ENCODE assay signal across 8 mouse cellular contexts in genomic region chr5:53590875-53591682, GRCm38 (mm10).
DNase-seq lines count a peak whose midpoint lies in the region; ATAC-seq and TF ChIP-seq lines count a peak whose summit lies in the region.

No protein-coding gene starts in this region.

- H3K9ac ChIP-seq in forebrain, embryonic 13.5 days, result peak overlapping the region; percentile 99
- H3K9ac ChIP-seq in intestine, embryonic 15.5 days, result peak overlapping the region; percentile 94
- peak overlapping the region; percentile 64 for H3K9ac ChIP-seq in liver, embryonic 14.5 days (replicated peaks)
- H3K9ac ChIP-seq in neural tube, embryonic 12.5 days, result peak overlapping the region; percentile 97

- TF ChIP-seq EP300 in liver, embryonic 14.5 days (IDR thresholded peaks at IDR 0.05; ENCODE audit: low read depth), result no peak

- H3K4me2 ChIP-seq in forebrain, embryonic 13.5 days, result peak overlapping the region; percentile 82
- peak overlapping the region; percentile 95 for H3K4me2 ChIP-seq in intestine, embryonic 15.5 days (replicated peaks)
- peak overlapping the region; percentile 85 for H3K4me2 ChIP-seq in liver, embryonic 14.5 days (ENCODE audit: low read depth)
- peak overlapping the region; percentile 75 for H3K4me2 ChIP-seq in neural tube, embryonic 12.5 days (replicated peaks)

- under 1% methylated on average over 42 of the region's 67 CpGs for WGBS in forebrain, embryonic 13.5 days
- WGBS in intestine, embryonic 15.5 days, result under 1% methylated on average over 53 of the region's 67 CpGs
- under 1% methylated on average over 34 of the region's 67 CpGs for WGBS in liver, embryonic 14.5 days (ENCODE audit: insufficient replicate concordance)
- under 1% methylated on average over 64 of the region's 67 CpGs for WGBS in neural tube, embryonic 12.5 days

- no peak for TF ChIP-seq CTCF in liver, embryonic 14.5 days (IDR thresholded peaks at IDR 0.05; ENCODE audit: low read depth)

- H3K4me1 ChIP-seq in brown adipose tissue, adult 24 weeks (ENCODE audit: control insufficient read depth, insufficient read depth, insufficient read length, low read length), result 0 out of 2 replicates have a peak, but pooled peaks cover 6% of the 10 kb centered on the region
- peaks cover 33% of the 10 kb centered on the region for H3K4me1 ChIP-seq in forebrain, embryonic 13.5 days
- peaks cover 7% of the 10 kb centered on the region; the same call in 1 of the 2 replicates for H3K4me1 ChIP-seq in intestine, embryonic 15.5 days (replicated peaks)
- peaks cover 4 to 8% of the 10 kb centered on the region in 2 experiments for H3K4me1 ChIP-seq in liver, embryonic 14.5 days (replicated peaks; ENCODE audit: control insufficient read depth in 2 of 2, insufficient read depth in 2 of 2, low read length in 1 of 2)
- peaks cover 28% of the 10 kb centered on the region for H3K4me1 ChIP-seq in neural tube, embryonic 12.5 days

- H3K27ac ChIP-seq in brown adipose tissue, adult 24 weeks (replicated peaks; ENCODE audit: low read depth, low read length), result peak overlapping the region; percentile 14
- H3K27ac ChIP-seq in forebrain, embryonic 13.5 days, result peak overlapping the region; percentile 98
- H3K27ac ChIP-seq in intestine, embryonic 15.5 days, result peak overlapping the region; percentile 99
- no peak overlapping the region for H3K27ac ChIP-seq in liver, embryonic 14.5 days
- peak overlapping the region; percentile 96 for H3K27ac ChIP-seq in neural tube, embryonic 12.5 days

- ATAC-seq in forebrain, embryonic 13.5 days, result no peak
- peak; percentile 3; the same call in 1 of the 2 replicates for ATAC-seq in intestine, embryonic 15.5 days
- peak; percentile 10; the same call in 1 of the 2 replicates for ATAC-seq in liver, embryonic 14.5 days (ENCODE audit: insufficient read depth)
- ATAC-seq in neural tube, embryonic 12.5 days (ENCODE audit: low FRiP score, low read depth), result peak; percentile 17

- H3K36me3 ChIP-seq in forebrain, embryonic 13.5 days (ENCODE audit: poor library complexity, severe bottlenecking), result no peaks in the 10 kb centered on the region
- no peaks in the 10 kb centered on the region for H3K36me3 ChIP-seq in intestine, embryonic 15.5 days
- no peaks in the 10 kb centered on the region for H3K36me3 ChIP-seq in liver, embryonic 14.5 days (replicated peaks; ENCODE audit: control insufficient read depth, insufficient read depth, low read depth)
- no peaks in the 10 kb centered on the region for H3K36me3 ChIP-seq in neural tube, embryonic 12.5 days

- peak; percentile 9 to 21 for DNase-seq in layer of hippocampus, adult 8-10 months (ENCODE audit: low spot score in 2 of 2)
- DNase-seq in layer of hippocampus, adult 9-11 months, result no peak
- no peak for DNase-seq in liver, embryonic 14.5 days (ENCODE audit: low read depth in 3 of 3, low spot score in 3 of 3)
- DNase-seq in thymus, adult 18-20 months, result peak; percentile 25 to 38

- H3K27me3 ChIP-seq in forebrain, embryonic 13.5 days, result no peaks in the 10 kb centered on the region
- H3K27me3 ChIP-seq in intestine, embryonic 15.5 days (replicated peaks), result no peaks in the 10 kb centered on the region
- H3K27me3 ChIP-seq in liver, embryonic 14.5 days (ENCODE audit: control insufficient read depth, insufficient read depth, low read length), result no peaks in the 10 kb centered on the region
- H3K27me3 ChIP-seq in neural tube, embryonic 12.5 days (replicated peaks), result no peaks in the 10 kb centered on the region

- H3K4me3 ChIP-seq in brown adipose tissue, adult 24 weeks (ENCODE audit: insufficient read depth, low read depth, low read length), result peak overlapping the region; percentile 73
- peak overlapping the region; percentile 97 for H3K4me3 ChIP-seq in forebrain, embryonic 13.5 days
- peak overlapping the region; percentile 96 for H3K4me3 ChIP-seq in intestine, embryonic 15.5 days (replicated peaks)
- peak overlapping the region; percentile 69 to 77 for H3K4me3 ChIP-seq in liver, embryonic 14.5 days (ENCODE audit: insufficient read depth in 1 of 2, low read depth in 2 of 2, low read length in 2 of 2)
- H3K4me3 ChIP-seq in neural tube, embryonic 12.5 days, result peak overlapping the region; percentile 89

- no peaks in the 10 kb centered on the region for H3K9me3 ChIP-seq in forebrain, embryonic 13.5 days (replicated peaks)
- H3K9me3 ChIP-seq in intestine, embryonic 15.5 days, result no peaks in the 10 kb centered on the region
- no peaks in the 10 kb centered on the region for H3K9me3 ChIP-seq in liver, embryonic 14.5 days (ENCODE audit: control insufficient read depth, low read length)
- no peaks in the 10 kb centered on the region for H3K9me3 ChIP-seq in neural tube, embryonic 12.5 days

Comparison
In these comparisons a context has a peak if more than half of its experiments do, and no peak if none do; other contexts are left out.
1. DNase-seq: peak in layer of hippocampus, adult 8-10 months (2 of 2) and thymus, adult 18-20 months (2 of 2); none in layer of hippocampus, adult 9-11 months (single experiment) and liver, embryonic 14.5 days (0 of 3).
2. Peak in every context shown above with its lines, with median percentiles within 50 percentile points of each other: H3K4me3 ChIP-seq, H3K4me2 ChIP-seq and H3K9ac ChIP-seq.